Mouse (Mus musculus) cerebellum, adult 8-10 months (tissue): Measurements from ENCODE around the gene Col13a1.

Experiments
- DNase-seq: peaks from one replicate; pipeline ENCODE4 v3.0.0; 2022

The Col13a1 gene

GRCm38 (mm10) chr10:61967207-61967606 lies 11.7 kb downstream of the Col13a1 start:
- no peak for DNase-seq

GRCm38 (mm10) chr10:61965386-61965841 lies 13.5 kb downstream of the Col13a1 start:
- no peak for DNase-seq

- peak; percentile 21 for DNase-seq
Measured at GRCm38 (mm10) chr10:61956718-61957117, 22.2 kb downstream of the Col13a1 start.

GRCm38 (mm10) chr10:61953916-61954315 lies 25.0 kb downstream of the Col13a1 start:
- no peak for DNase-seq

- no peak for DNase-seq
Measured at GRCm38 (mm10) chr10:61949542-61949941, 29.4 kb downstream of the Col13a1 start.

- DNase-seq: no peak
Measured at GRCm38 (mm10) chr10:61944386-61944785, 34.5 kb downstream of the Col13a1 start.

GRCm38 (mm10) chr10:61943480-61943879 lies 35.4 kb downstream of the Col13a1 start:
- no peak for DNase-seq

- no peak for DNase-seq
Measured at GRCm38 (mm10) chr10:61942719-61943118, 36.2 kb downstream of the Col13a1 start.

GRCm38 (mm10) chr10:61936211-61937121 lies 42.4 kb downstream of the Col13a1 start:
- DNase-seq: no peak

- no peak for DNase-seq
Measured at GRCm38 (mm10) chr10:61931678-61932077, 47.2 kb downstream of the Col13a1 start.

- no peak for DNase-seq
Measured at GRCm38 (mm10) chr10:61929901-61930300, 49.0 kb downstream of the Col13a1 start.

GRCm38 (mm10) chr10:61928725-61929651 lies 49.9 kb downstream of the Col13a1 start:
- DNase-seq: no peak

GRCm38 (mm10) chr10:61925691-61926090 lies 53.2 kb downstream of the Col13a1 start:
- DNase-seq: no peak

- no peak for DNase-seq
Measured at GRCm38 (mm10) chr10:61920655-61921365, 58.1 kb downstream of the Col13a1 start.

- DNase-seq: no peak
Measured at GRCm38 (mm10) chr10:61919924-61920654, 58.8 kb downstream of the Col13a1 start.

GRCm38 (mm10) chr10:61919496-61919895 lies 59.4 kb downstream of the Col13a1 start:
- no peak for DNase-seq

- no peak for DNase-seq
Measured at GRCm38 (mm10) chr10:61917066-61917465, 61.8 kb downstream of the Col13a1 start.

- DNase-seq: no peak
Measured at GRCm38 (mm10) chr10:61911770-61912169, 67.1 kb downstream of the Col13a1 start.

GRCm38 (mm10) chr10:61909004-61909403 lies 69.9 kb downstream of the Col13a1 start:
- no peak for DNase-seq

- no peak for DNase-seq
Measured at GRCm38 (mm10) chr10:61906226-61906625, 72.7 kb downstream of the Col13a1 start.

- no peak for DNase-seq
Measured at GRCm38 (mm10) chr10:61905308-61905707, 73.6 kb downstream of the Col13a1 start.

- no peak for DNase-seq
Measured at GRCm38 (mm10) chr10:61898116-61898515, 80.8 kb downstream of the Col13a1 start.
